Mouse (Mus musculus): ENCODE measurements around the gene Nova1. TPM values are rescaled to one million over a fixed set of nuclear protein-coding genes. Genes with fewer than 3 reads are reported as not detected.

The Nova1 gene
- total and polyA plus RNA-seq, 3 experiments, result not detected

- Histone ChIP-seq H3K9me3 (replicated peaks; ENCODE audit: low read length) (no peaks in the 10 kb centered on the region), H3K27me3 (replicated peaks) (no peaks in the 10 kb centered on the region), H3K79me2 (replicated peaks; ENCODE audit: control insufficient read depth, extremely low read depth, insufficient read depth, poor library complexity, severe bottlenecking) (no peaks in the 10 kb centered on the region), H3K9ac (ENCODE audit: insufficient read depth, low read depth) (no peak overlapping the region), H3K4me2 (ENCODE audit: insufficient read depth, low read depth, poor library complexity, severe bottlenecking) (no peak overlapping the region), H3K4me1 (ENCODE audit: control insufficient read depth in 1 of 2, insufficient read depth in 2 of 2) (no peaks in the 10 kb centered on the region), H3K4me3 (replicated peaks in 1 of 3; ENCODE audit: low read depth in 2 of 3, low read length in 2 of 3, poor library complexity in 1 of 3) (no peak overlapping the region), H3K36me3 (replicated peaks in 1 of 2; ENCODE audit: control insufficient read depth in 1 of 2, insufficient read depth in 1 of 2, low read length in 1 of 2) (no peaks in the 10 kb centered on the region), H3K27ac (ENCODE audit: insufficient read depth, low read depth) (no peak overlapping the region)
- TF ChIP-seq ZKSCAN1 (IDR thresholded peaks at IDR 0.05; ENCODE audit: borderline replicate concordance, low read depth, low read length) (no peak), MEF2A (IDR thresholded peaks at IDR 0.05; ENCODE audit: borderline replicate concordance, low read depth, low read length) (no peak), MAFK (IDR thresholded peaks at IDR 0.05; ENCODE audit: insufficient replicate concordance, low read length) (no peak), E2F4 (IDR thresholded peaks at IDR 0.05; ENCODE audit: insufficient replicate concordance, low read depth, low read length) (no peak), BHLHE40 (IDR thresholded peaks at IDR 0.05; ENCODE audit: low read depth, low read length) (no peak)
- dilution Hi-C loops (cut with MboI; ENCODE audit: extremely low pct_ligation_motif_present, extremely low pct_unique_long_range_greater_than_20kb, low sequenced_read_pairs) (no loop called here), in situ Hi-C loops (cut with MboI; ENCODE audit: low pct_ligation_motif_present, low pct_unique_long_range_greater_than_20kb, low sequenced_read_pairs) (no loop called here)
- no peak for DNase-seq (ENCODE audit: extremely low read depth)
Observed at GRCm38 (mm10) chr12:46780983-46781382, 37.7 kb downstream of the Nova1 start.

GRCm38 (mm10) chr12:46759450-46759849 is 59.3 kb downstream of the Nova1 start:
- dilution Hi-C loops (cut with MboI; ENCODE audit: extremely low pct_ligation_motif_present, extremely low pct_unique_long_range_greater_than_20kb, low sequenced_read_pairs) (no loop called here), in situ Hi-C loops (cut with MboI; ENCODE audit: low pct_ligation_motif_present, low pct_unique_long_range_greater_than_20kb, low sequenced_read_pairs) (no loop called here)
- Histone ChIP-seq H3K4me1 (ENCODE audit: control insufficient read depth in 1 of 2, insufficient read depth in 2 of 2) (no peaks in the 10 kb centered on the region), H3K9ac (ENCODE audit: insufficient read depth, low read depth) (no peak overlapping the region), H3K9me3 (replicated peaks; ENCODE audit: low read length) (no peaks in the 10 kb centered on the region), H3K79me2 (replicated peaks; ENCODE audit: control insufficient read depth, extremely low read depth, insufficient read depth, poor library complexity, severe bottlenecking) (no peaks in the 10 kb centered on the region), H3K4me3 (replicated peaks in 1 of 3; ENCODE audit: low read depth in 2 of 3, low read length in 2 of 3, poor library complexity in 1 of 3) (no peak overlapping the region), H3K36me3 (replicated peaks in 1 of 2; ENCODE audit: control insufficient read depth in 1 of 2, insufficient read depth in 1 of 2, low read length in 1 of 2) (no peaks in the 10 kb centered on the region), H3K4me2 (ENCODE audit: insufficient read depth, low read depth, poor library complexity, severe bottlenecking) (no peak overlapping the region), H3K27me3 (replicated peaks) (no peaks in the 10 kb centered on the region), H3K27ac (ENCODE audit: insufficient read depth, low read depth) (no peak overlapping the region)
- TF ChIP-seq GABPA (IDR thresholded peaks at IDR 0.05; ENCODE audit: insufficient replicate concordance, low read depth, low read length) (no peak), CHD1 (IDR thresholded peaks at IDR 0.05; ENCODE audit: low read depth, low read length) (no peak), MEF2A (IDR thresholded peaks at IDR 0.05; ENCODE audit: borderline replicate concordance, low read depth, low read length) (no peak), ZNF384 (IDR thresholded peaks at IDR 0.05; ENCODE audit: low read depth, low read length) (no peak), USF1 (IDR thresholded peaks at IDR 0.05; ENCODE audit: low read depth, low read length) (no peak), TBP (conservative IDR thresholded peaks at IDR 0.05; ENCODE audit: low read depth, low read length) (no peak), POLR2AphosphoS2 (IDR thresholded peaks at IDR 0.05; ENCODE audit: low read depth, low read length) (no peak), USF2 (conservative IDR thresholded peaks at IDR 0.05; ENCODE audit: low read depth, low read length) (no peak), IRF4 (IDR thresholded peaks at IDR 0.05; ENCODE audit: low read depth, low read length) (no peak), SIN3A (IDR thresholded peaks at IDR 0.05; ENCODE audit: low read length) (no peak), MAZ (IDR thresholded peaks at IDR 0.05; ENCODE audit: low read depth, low read length) (no peak)
- no peak for DNase-seq (ENCODE audit: extremely low read depth)
